11 mouse cellular contexts compared by ENCODE assay signal in genomic region chr5:144466987-144467386, GRCm38 (mm10).
A peak's percentile ranks its signal among the peaks of the same experiment; 100 is the strongest.
DNase-seq lines count a peak whose midpoint lies in the region; ATAC-seq and TF ChIP-seq lines count a peak whose summit lies in the region.
"Had no signal": no experiment of that assay in that cellular context is flagged by ENCODE, and none has a peak within 500 bp of the region (broad histone marks: within the 10 kb centered on the region; RNA-seq: fewer than 3 reads in every experiment).

No protein-coding gene starts in this region.

- peak; percentile 48 for TF ChIP-seq CTCF in gastrocnemius, adult 2 months (IDR thresholded peaks at IDR 0.05)
- peak; percentile 56 for TF ChIP-seq CTCF in lung, embryonic 14.5 days (IDR thresholded peaks at IDR 0.05; ENCODE audit: low read depth)
- TF ChIP-seq CTCF in stomach, postnatal 0 days (IDR thresholded peaks at IDR 0.05; ENCODE audit: low read depth), result peak; percentile 67

- no peak overlapping the region for H3K4me2 ChIP-seq in lung, embryonic 14.5 days
- no peak overlapping the region for H3K4me2 ChIP-seq in stomach, postnatal 0 days (replicated peaks; ENCODE audit: low read depth)
- H3K4me2 ChIP-seq: hindbrain, embryonic 15.5 days; liver, embryonic 15.5 days had no signal

- intact Hi-C loops in gastrocnemius, adult 2 months (cut with DNase I), result loop anchor here (10.0 kb wide), 1 partner anchor 268 kb away; no protein-coding TSS in a partner anchor
- intact Hi-C loops in gastrocnemius, postnatal 14 days (cut with DNase I; ENCODE audit: low total_unique reads), result loop anchor here (10.0 kb wide), 1 partner anchor 268 kb away; no protein-coding TSS in a partner anchor

- H3K27me3 ChIP-seq in lung, embryonic 14.5 days (ENCODE audit: insufficient read depth, low read length), result no peaks in the 10 kb centered on the region
- H3K27me3 ChIP-seq in stomach, postnatal 0 days (ENCODE audit: control insufficient read depth, insufficient read depth, low read length), result no peaks in the 10 kb centered on the region
- H3K27me3 ChIP-seq: hindbrain, embryonic 15.5 days; liver, embryonic 15.5 days had no signal

- H3K4me1 ChIP-seq in lung, embryonic 14.5 days (ENCODE audit: insufficient read depth), result no peaks in the 10 kb centered on the region
- no peaks in the 10 kb centered on the region for H3K4me1 ChIP-seq in stomach, postnatal 0 days (replicated peaks; ENCODE audit: control insufficient read depth, insufficient read depth)
- H3K4me1 ChIP-seq: hindbrain, embryonic 15.5 days; liver, embryonic 15.5 days had no signal

- no peak overlapping the region for H3K9ac ChIP-seq in lung, embryonic 14.5 days
- H3K9ac ChIP-seq in stomach, postnatal 0 days (ENCODE audit: low read length), result no peak overlapping the region
- H3K9ac ChIP-seq: hindbrain, embryonic 15.5 days; liver, embryonic 15.5 days had no signal

- no peak for TF ChIP-seq EP300 in stomach, postnatal 0 days (optimal IDR thresholded peaks at IDR 0.05)

- H3K4me3 ChIP-seq in gastrocnemius, adult 2 months, result no peak overlapping the region
- H3K4me3 ChIP-seq in lung, embryonic 14.5 days (ENCODE audit: low read depth, low read length), result no peak overlapping the region
- no peak overlapping the region for H3K4me3 ChIP-seq in stomach, postnatal 0 days (ENCODE audit: low read depth, low read length)
- H3K4me3 ChIP-seq: erythroblast, embryonic 14.5 days; hindbrain, embryonic 15.5 days; liver, embryonic 15.5 days had no signal

- no peaks in the 10 kb centered on the region for H3K36me3 ChIP-seq in lung, embryonic 14.5 days (ENCODE audit: insufficient read depth)
- H3K36me3 ChIP-seq in stomach, postnatal 0 days (ENCODE audit: control insufficient read depth, insufficient read depth, low read length), result no peaks in the 10 kb centered on the region
- H3K36me3 ChIP-seq: hindbrain, embryonic 15.5 days; liver, embryonic 15.5 days had no signal

- H3K27ac ChIP-seq in gastrocnemius, adult 2 months, result no peak overlapping the region
- H3K27ac ChIP-seq in lung, embryonic 14.5 days (ENCODE audit: low read depth), result no peak overlapping the region
- H3K27ac ChIP-seq in stomach, postnatal 0 days (replicated peaks), result no peak overlapping the region
- H3K27ac ChIP-seq: hindbrain, embryonic 15.5 days; liver, embryonic 15.5 days had no signal

- WGBS in lung, embryonic 14.5 days, result 32% methylated on average over 6 of the region's 6 CpGs
- 29% methylated on average over 6 of the region's 6 CpGs for whole genome bisulfite sequencing in stomach, postnatal 0 days

- H3K9me3 ChIP-seq in lung, embryonic 14.5 days (ENCODE audit: low read depth, low read length), result no peaks in the 10 kb centered on the region
- no peaks in the 10 kb centered on the region for H3K9me3 ChIP-seq in stomach, postnatal 0 days (ENCODE audit: control insufficient read depth, low read length)
- H3K9me3 ChIP-seq: hindbrain, embryonic 15.5 days; liver, embryonic 15.5 days had no signal

- no peak for DNase-seq in gastrocnemius, adult 2 months
- DNase-seq in gastrocnemius, postnatal 14 days, result no peak
- peak; percentile 20 for DNase-seq in lung, embryonic 14.5 days
- DNase-seq in lung, postnatal 36 days, result no peak
- DNase-seq in brain, adult 2 months (ENCODE audit: low read depth, low spot score), result peak; percentile 44
- peak; percentile 25 for DNase-seq in stomach, postnatal 0 days (ENCODE audit: low spot score)
- no peak for DNase-seq in spleen, postnatal 4 days (ENCODE audit: low spot score in 2 of 2)
- DNase-seq in heart, adult 18-20 months, result no peak

- no peak for ATAC-seq in lung, embryonic 14.5 days (ENCODE audit: insufficient read depth)
- ATAC-seq in stomach, postnatal 0 days (ENCODE audit: low FRiP score, low TSS enrichment), result no peak

Comparison
In these comparisons a context has a peak if more than half of its experiments do, and no peak if none do; other contexts are left out.
1. DNase-seq: peak in lung, embryonic 14.5 days (single experiment), brain, adult 2 months (single experiment) and stomach, postnatal 0 days (single experiment); none in gastrocnemius, adult 2 months (single experiment), gastrocnemius, postnatal 14 days (single experiment), lung, postnatal 36 days (single experiment), spleen, postnatal 4 days (0 of 2) and heart, adult 18-20 months (0 of 2).
2. Peak in every context shown above with its lines, with median percentiles within 50 percentile points of each other: CTCF ChIP-seq.